Mouse (Mus musculus) midbrain, postnatal 0 days (tissue): Measurements from ENCODE around the gene Vsx2. TPM values are rescaled to one million over a fixed set of nuclear protein-coding genes. Genes with fewer than 3 reads are reported as not detected.

Source experiments
- ATAC-seq: fragments of 200-750 bp; cut with Nextera tagmentation; 2 replicates; pipeline ENCODE4 v1.8.0; 2017; ENCODE audit warnings: moderate number of reproducible peaks, mild to moderate bottlenecking, moderate TSS enrichment, moderate library complexity; ENCODE audit not compliant: low FRiP score
- DNase-seq: peaks from one replicate; pipeline ENCODE4 v3.0.0-alpha.2; 2015; ENCODE audit warnings: low spot score
- H3K27ac ChIP-seq: fragments of 300-500 bp; sonication (generic); 2 replicates; pipeline ENCODE4 v1.5.1; 2014; ENCODE audit warnings: low read depth, mild to moderate bottlenecking, low read length, mixed read lengths
- H3K27me3 ChIP-seq: fragments of 300-500 bp; sonication (generic); 2 replicates; pipeline ENCODE4 v1.6.1; 2014; ENCODE audit warnings: low read length, control low read depth, mixed read lengths; ENCODE audit not compliant: insufficient read depth
- H3K36me3 ChIP-seq: fragments of 300-500 bp; sonication (generic); 2 replicates; pipeline ENCODE4 v1.6.1; 2014; ENCODE audit warnings: low read length, control low read depth, mixed read lengths; ENCODE audit not compliant: insufficient read depth
- H3K4me1 ChIP-seq: fragments of 300-500 bp; sonication (generic); 2 replicates; pipeline ENCODE4 v1.6.1; 2014; ENCODE audit warnings: mild to moderate bottlenecking, control low read depth, antibody characterized with exemption, low read length, mixed read lengths; ENCODE audit not compliant: insufficient read depth
- H3K4me2 ChIP-seq: fragments of 300-500 bp; sonication (generic); 2 replicates; pipeline ENCODE4 v1.6.1; 2014; ENCODE audit warnings: low read depth, mild to moderate bottlenecking, low read length, mixed read lengths; ENCODE audit not compliant: poor library complexity, severe bottlenecking
- H3K4me3 ChIP-seq: fragments of 300-500 bp; sonication (generic); 2 replicates; pipeline ENCODE4 v1.5.1; 2014; ENCODE audit warnings: low read depth, mild to moderate bottlenecking, low read length, moderate library complexity
- H3K9ac ChIP-seq: fragments of 300-500 bp; sonication (generic); replicated peaks from 2 replicates; pipeline ENCODE4 v1.6.1; 2014; ENCODE audit warnings: mild to moderate bottlenecking, low read length, moderate library complexity, mixed read lengths; ENCODE audit not compliant: poor library complexity, severe bottlenecking
- H3K9me3 ChIP-seq: fragments of 300-500 bp; sonication (generic); 2 replicates; pipeline ENCODE4 v1.6.1; 2016; ENCODE audit warnings: low read length, control low read depth
- CTCF ChIP-seq: IDR thresholded peaks from 2 replicates; pipeline ENCODE4 v1.5.1; 2016; ENCODE audit warnings: antibody characterized with exemption, mild to moderate bottlenecking
- WGBS: fragments of 180-500 bp; shearing (Covaris S2); extraction: QIAGEN DNeasy Blood & Tissue Kit; methylation state at CpG from one replicate; pipeline ENCODE4 v1.1.7; 2014; 5-methylcytosine and 5-hydroxymethylcytosine counted together
- polyA plus RNA-seq: library from polyadenylated mRNA; unstranded; fragments of >200 nt; fragmentation: Nextera tagmentation; extraction: Ambion mirVana; gene quantifications from 2 replicates; pipeline ENCODE4 v1.2.1, GENCODE M21; 2015
- total RNA-seq: library from RNA; depleted of rRNA; stranded (reverse); fragments of >200 nt; gene quantifications from 2 replicates; pipeline ENCODE4 v1.2.3, GENCODE M21; 2014

Gene Vsx2
- total and polyA plus RNA-seq, 2 experiments from 2014 or later, result 0.83 to 3.0 TPM

DNA sequence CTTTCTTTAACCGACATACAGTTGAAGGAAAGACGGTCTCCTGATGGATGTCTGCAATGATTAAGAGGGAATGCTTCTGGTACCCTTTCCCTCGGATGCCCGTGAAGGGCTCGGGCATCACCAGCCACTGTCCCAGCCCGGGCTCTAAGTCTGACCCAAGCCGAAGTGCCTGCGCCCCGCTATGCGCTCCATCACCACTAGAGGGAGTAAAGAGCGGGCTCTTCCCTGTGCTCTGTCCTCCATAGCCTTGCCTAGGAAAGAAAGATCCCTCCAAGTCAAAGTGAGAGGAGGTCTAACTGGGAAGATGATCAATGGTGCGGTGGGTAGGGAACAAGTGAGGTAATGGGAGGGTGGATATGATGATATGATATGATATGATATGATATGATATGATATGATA, 23.5 kb upstream of the Vsx2 start:
- peak; percentile 60 for ATAC-seq
- H3K4me2 ChIP-seq, result no peak overlapping the region

GRCm38 (mm10) chr12:84546577-84547085, 22.9 kb upstream of the Vsx2 start:
- Histone ChIP-seq H3K4me2 (no peak overlapping the region), H3K36me3 (no peaks in the 10 kb centered on the region), H3K9ac (no peak overlapping the region), H3K27me3 (no peaks in the 10 kb centered on the region), H3K4me3 (no peak overlapping the region), H3K27ac (no peak overlapping the region), H3K4me1 (no peaks in the 10 kb centered on the region), H3K9me3 (no peaks in the 10 kb centered on the region)
- TF ChIP-seq CTCF, result no peak
- ATAC-seq (no peak), DNase-seq (no peak)
- 52% methylated on average over 2 of the region's 2 CpGs for WGBS

More for the DNA sequence above, 23.5 kb upstream of the Vsx2 start:
- DNase-seq, result peak; percentile 74
- Histone ChIP-seq H3K9me3 (no peaks in the 10 kb centered on the region), H3K36me3 (no peaks in the 10 kb centered on the region), H3K9ac (no peak overlapping the region), H3K4me1 (no peaks in the 10 kb centered on the region), H3K4me3 (no peak overlapping the region), H3K27me3 (no peaks in the 10 kb centered on the region), H3K27ac (no peak overlapping the region)
- TF ChIP-seq CTCF, result peak; percentile 96
- WGBS, result 5% methylated on average over 12 of the region's 12 CpGs

GRCm38 (mm10) chr12:84548251-84548650, 21.3 kb upstream of the Vsx2 start:
- DNase-seq, result no peak
- H3K9me3 ChIP-seq, result no peaks in the 10 kb centered on the region
- ATAC-seq, result no peak
- no peaks in the 10 kb centered on the region for H3K36me3 ChIP-seq
- no peaks in the 10 kb centered on the region for H3K27me3 ChIP-seq
- no peak overlapping the region for H3K9ac ChIP-seq
- H3K4me1 ChIP-seq, result no peaks in the 10 kb centered on the region
- H3K4me2 ChIP-seq, result no peak overlapping the region
- no peak overlapping the region for H3K27ac ChIP-seq
- no peak for TF ChIP-seq CTCF
- 41% methylated on average over 8 of the region's 8 CpGs for WGBS
- no peak overlapping the region for H3K4me3 ChIP-seq

GRCm38 (mm10) chr12:84555218-84555617, 14.3 kb upstream of the Vsx2 start:
- 69% methylated on average over 8 of the region's 8 CpGs for WGBS
- DNase-seq (no peak), ATAC-seq (no peak)
- no peaks in the 10 kb centered on the region for H3K9me3 ChIP-seq
- no peak overlapping the region for H3K27ac ChIP-seq
- no peak for TF ChIP-seq CTCF
- H3K36me3 ChIP-seq, result no peaks in the 10 kb centered on the region
- no peak overlapping the region for H3K4me3 ChIP-seq
- H3K27me3 ChIP-seq, result no peaks in the 10 kb centered on the region
- no peak overlapping the region for H3K9ac ChIP-seq
- H3K4me2 ChIP-seq, result no peak overlapping the region
- no peaks in the 10 kb centered on the region for H3K4me1 ChIP-seq

DNA sequence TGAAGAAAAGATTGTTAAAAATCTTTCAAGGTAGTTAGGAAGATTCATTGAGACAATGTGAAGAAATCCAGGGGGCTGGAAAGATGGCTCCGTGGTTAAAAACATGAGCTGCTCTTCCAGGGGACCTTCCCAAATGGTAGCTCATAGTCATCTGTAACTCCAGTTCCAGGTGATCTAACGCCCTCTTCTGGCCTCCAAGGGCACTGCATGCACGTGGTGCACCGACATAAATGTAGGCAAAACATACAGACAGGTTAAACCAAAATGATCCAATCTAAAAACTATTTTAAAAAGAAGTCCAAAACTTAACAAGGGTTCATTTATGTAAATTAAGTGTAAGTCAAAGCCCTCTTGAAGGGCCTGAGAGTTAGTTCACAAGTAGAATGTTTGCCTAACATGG, 7.0 kb upstream of the Vsx2 start:
- ATAC-seq (no peak), DNase-seq (no peak)
- H3K9ac ChIP-seq, result no peak overlapping the region
- no peaks in the 10 kb centered on the region for H3K36me3 ChIP-seq
- peak; percentile 44 for TF ChIP-seq CTCF
- no peaks in the 10 kb centered on the region for H3K9me3 ChIP-seq
- H3K4me1 ChIP-seq, result no peaks in the 10 kb centered on the region
- H3K4me3 ChIP-seq, result no peak overlapping the region
- H3K4me2 ChIP-seq, result no peak overlapping the region
- H3K27me3 ChIP-seq, result peaks cover 4% of the 10 kb centered on the region
- WGBS, result 52% methylated on average over 4 of the region's 4 CpGs
- no peak overlapping the region for H3K27ac ChIP-seq

DNA sequence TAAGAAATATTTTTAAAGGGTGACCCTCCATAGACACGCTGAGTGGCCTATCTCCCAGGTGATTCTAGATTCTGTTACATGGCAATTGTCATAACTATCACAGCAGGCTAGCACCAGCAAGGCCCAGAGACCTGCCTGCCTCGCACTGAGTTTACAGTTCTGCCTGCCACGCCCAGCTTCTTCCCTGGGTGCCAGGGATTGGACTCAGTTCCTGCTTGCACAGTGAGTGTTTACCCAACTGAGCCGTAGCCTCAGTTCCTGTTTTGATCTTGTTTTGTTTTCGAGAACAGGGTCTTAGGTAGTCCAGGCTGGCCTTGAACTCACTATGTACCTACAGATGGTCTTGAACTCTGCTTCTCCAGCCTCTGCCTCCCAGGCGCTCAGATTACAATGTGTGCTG, 2.0 kb upstream of the Vsx2 start:
- TF ChIP-seq CTCF, result no peak
- H3K27ac ChIP-seq, result no peak overlapping the region
- DNase-seq, result no peak
- no peak overlapping the region for H3K9ac ChIP-seq
- no peak for ATAC-seq
- H3K4me3 ChIP-seq, result no peak overlapping the region
- 86% methylated on average over 6 of the region's 6 CpGs for WGBS
- peaks cover 32% of the 10 kb centered on the region for H3K27me3 ChIP-seq
- H3K9me3 ChIP-seq, result no peaks in the 10 kb centered on the region
- H3K4me1 ChIP-seq, result no peaks in the 10 kb centered on the region
- no peaks in the 10 kb centered on the region for H3K36me3 ChIP-seq
- H3K4me2 ChIP-seq, result no peak overlapping the region
